Mouse (Mus musculus): ENCODE results near the gene Gm6583.
"Not testable (repeated sequence)": the region's sequence is repeated elsewhere in the genome, so short reads cannot be mapped to it uniquely, and the experiment has no call there.

The Gm6583 gene

GRCm38 (mm10) chr5:112324637-112325545 lies 30.9 kb downstream of the Gm6583 start:
- peak; percentile 45 for DNase-seq (ENCODE audit: extremely low spot score)

GRCm38 (mm10) chr5:112323246-112323645 lies 32.6 kb downstream of the Gm6583 start:
- no peak for DNase-seq (ENCODE audit: extremely low spot score)

- no peak for DNase-seq (ENCODE audit: extremely low spot score)
Measured at GRCm38 (mm10) chr5:112321376-112321775, 34.5 kb downstream of the Gm6583 start.

GRCm38 (mm10) chr5:112320936-112321335 lies 34.9 kb downstream of the Gm6583 start:
- no peak for DNase-seq (ENCODE audit: extremely low spot score)

GRCm38 (mm10) chr5:112320379-112320778 lies 35.5 kb downstream of the Gm6583 start:
- DNase-seq (ENCODE audit: extremely low spot score): no peak

GRCm38 (mm10) chr5:112319343-112319742 lies 36.5 kb downstream of the Gm6583 start:
- DNase-seq (ENCODE audit: extremely low spot score): not testable (repeated sequence)

- DNase-seq (ENCODE audit: extremely low spot score): no peak
Measured at GRCm38 (mm10) chr5:112317328-112317727, 38.5 kb downstream of the Gm6583 start.

- no peak for DNase-seq (ENCODE audit: extremely low spot score)
Measured at GRCm38 (mm10) chr5:112316468-112316867, 39.4 kb downstream of the Gm6583 start.

GRCm38 (mm10) chr5:112313222-112313885 lies 42.5 kb downstream of the Gm6583 start:
- DNase-seq (ENCODE audit: extremely low spot score): no peak

- no peak for DNase-seq (ENCODE audit: extremely low spot score)
Measured at GRCm38 (mm10) chr5:112305842-112306241, 50.0 kb downstream of the Gm6583 start.
